Mouse (Mus musculus) liver, embryonic 11.5 days (tissue): ENCODE measurements around the gene Cnpy1. TPM values are rescaled to one million over a fixed set of nuclear protein-coding genes. Genes with fewer than 3 reads are reported as not detected.
A peak's percentile ranks its signal among the peaks of the same experiment; 100 is the strongest.

Experiments used
- ATAC-seq: fragments of 200-750 bp; cut with Nextera tagmentation; replicated peaks from 2 replicates; pipeline ENCODE4 v1.8.0; 2017; ENCODE audit warnings: moderate number of reproducible peaks, mild to moderate bottlenecking, moderate TSS enrichment, moderate library complexity; ENCODE audit not compliant: low FRiP score
- DNase-seq: peaks from one replicate; pipeline ENCODE4 v3.0.0-alpha.2; 2017; ENCODE audit warnings: low spot score
- H3K27ac ChIP-seq: fragments of 300-500 bp; sonication (generic); 2 replicates; pipeline ENCODE4 v1.5.1; 2014; ENCODE audit warnings: mild to moderate bottlenecking, low read depth, low read length, control low read depth
- H3K27me3 ChIP-seq: fragments of 300-500 bp; sonication (generic); replicated peaks from 2 replicates; pipeline ENCODE4 v1.6.1; 2014; ENCODE audit warnings: low read length, mixed read lengths; ENCODE audit not compliant: control insufficient read depth, insufficient read depth
- H3K36me3 ChIP-seq: fragments of 300-500 bp; sonication (generic); 2 replicates; pipeline ENCODE4 v1.6.1; 2014; ENCODE audit warnings: mild to moderate bottlenecking, low read length, moderate library complexity, mixed read lengths; ENCODE audit not compliant: control insufficient read depth, insufficient read depth
- H3K4me1 ChIP-seq: fragments of 300-500 bp; sonication (generic); replicated peaks from 2 replicates; pipeline ENCODE4 v1.6.1; 2014; ENCODE audit warnings: low read length, mixed read lengths; ENCODE audit not compliant: control insufficient read depth, insufficient read depth
- H3K4me2 ChIP-seq: fragments of 300-500 bp; sonication (generic); 2 replicates; pipeline ENCODE4 v1.6.1; 2014; ENCODE audit warnings: mild to moderate bottlenecking, control low read depth, moderate library complexity
- H3K4me3 ChIP-seq: fragments of 300-500 bp; sonication (generic); 2 replicates; pipeline ENCODE4 v1.5.1; 2014; ENCODE audit warnings: low read depth, low read length, control low read depth
- H3K9ac ChIP-seq: fragments of 300-500 bp; sonication (generic); 2 replicates; pipeline ENCODE4 v1.6.1; 2014; ENCODE audit warnings: low read depth, low read length, control low read depth
- H3K9me3 ChIP-seq: fragments of 300-500 bp; sonication (generic); 2 replicates; pipeline ENCODE4 v1.6.1; 2016; ENCODE audit warnings: low read length, inconsistent platforms, mixed read lengths; ENCODE audit not compliant: control insufficient read depth
- WGBS: fragments of 180-500 bp; shearing (Covaris S2); extraction: QIAGEN DNeasy Blood & Tissue Kit; methylation state at CpG from one replicate; pipeline ENCODE4 v1.1.7; 2014; 5-methylcytosine and 5-hydroxymethylcytosine counted together
- polyA plus RNA-seq: library from polyadenylated mRNA; unstranded; fragments of >200 nt; fragmentation: Nextera tagmentation; extraction: Ambion mirVana; gene quantifications from 2 replicates; pipeline ENCODE4 v1.2.1, GENCODE M21; 2014

Cnpy1 gene
- 0.13 and 0.16 TPM in 2 replicates for polyA plus RNA-seq

- Histone ChIP-seq H3K27me3 (no peaks in the 10 kb centered on the region), H3K9me3 (no peaks in the 10 kb centered on the region), H3K36me3 (no peaks in the 10 kb centered on the region), H3K4me3 (no peak within 1 kb of the TSS), H3K27ac (no peak within 1 kb of the TSS), H3K4me2 (no peak within 1 kb of the TSS), H3K9ac (no peak within 1 kb of the TSS), H3K4me1 (no peaks in the 10 kb centered on the region)
- DNase-seq: no peak
- ATAC-seq: no peak
- WGBS: 70% methylated on average over 10 of the region's 11 CpGs
These were observed at the start of gene Cnpy1 for GRCm38 (mm10) chr5:28245574-28245973. Cnpy1 (minus strand) TSS chr5:28245806.

- ATAC-seq (no peak), DNase-seq (peak; percentile 71)
- Histone ChIP-seq H3K4me1 (no peaks in the 10 kb centered on the region), H3K4me3 (no peak overlapping the region), H3K27me3 (no peaks in the 10 kb centered on the region), H3K4me2 (no peak overlapping the region), H3K9me3 (no peaks in the 10 kb centered on the region), H3K27ac (no peak overlapping the region), H3K9ac (no peak overlapping the region), H3K36me3 (no peaks in the 10 kb centered on the region)
- WGBS: 4% methylated on average over 6 of the region's 6 CpGs
These were observed 48.4 kb upstream of the Cnpy1 start for GRCm38 (mm10) chr5:28293990-28294389.

GRCm38 (mm10) chr5:28292281-28292680, 46.7 kb upstream of the Cnpy1 start:
- Histone ChIP-seq H3K9ac (no peak overlapping the region), H3K4me1 (no peaks in the 10 kb centered on the region), H3K4me2 (no peak overlapping the region), H3K27me3 (no peaks in the 10 kb centered on the region), H3K4me3 (no peak overlapping the region), H3K9me3 (no peaks in the 10 kb centered on the region), H3K36me3 (no peaks in the 10 kb centered on the region), H3K27ac (no peak overlapping the region)
- 40% methylated on average over 3 of the region's 3 CpGs for WGBS
- ATAC-seq: no peak
- DNase-seq: no peak

- no peaks in the 10 kb centered on the region for H3K4me1 ChIP-seq
- no peak overlapping the region for H3K4me3 ChIP-seq
- no peaks in the 10 kb centered on the region for H3K9me3 ChIP-seq
- DNase-seq (no peak), ATAC-seq (no peak)
- 69% methylated on average over 5 of the region's 5 CpGs for WGBS
- no peaks in the 10 kb centered on the region for H3K27me3 ChIP-seq
- no peaks in the 10 kb centered on the region for H3K36me3 ChIP-seq
- H3K4me2 ChIP-seq: no peak overlapping the region
- no peak overlapping the region for H3K9ac ChIP-seq
- no peak overlapping the region for H3K27ac ChIP-seq
These were observed 45.7 kb upstream of the Cnpy1 start for GRCm38 (mm10) chr5:28291118-28291850.

GRCm38 (mm10) chr5:28290630-28291029, 45.0 kb upstream of the Cnpy1 start:
- Histone ChIP-seq H3K4me3 (no peak overlapping the region), H3K27me3 (no peaks in the 10 kb centered on the region), H3K4me1 (no peaks in the 10 kb centered on the region), H3K27ac (no peak overlapping the region), H3K36me3 (no peaks in the 10 kb centered on the region), H3K4me2 (no peak overlapping the region), H3K9ac (no peak overlapping the region), H3K9me3 (no peaks in the 10 kb centered on the region)
- DNase-seq (no peak), ATAC-seq (no peak)
- 63% methylated on average over 1 of the region's 1 CpGs for WGBS

- Histone ChIP-seq H3K27me3 (no peaks in the 10 kb centered on the region), H3K4me3 (no peak overlapping the region), H3K27ac (no peak overlapping the region), H3K4me2 (no peak overlapping the region), H3K9ac (no peak overlapping the region), H3K9me3 (no peaks in the 10 kb centered on the region), H3K4me1 (no peaks in the 10 kb centered on the region), H3K36me3 (no peaks in the 10 kb centered on the region)
- 50% methylated on average over 3 of the region's 3 CpGs for WGBS
- ATAC-seq (no peak), DNase-seq (no peak)
These were observed 43.5 kb upstream of the Cnpy1 start for GRCm38 (mm10) chr5:28289111-28289510.

GRCm38 (mm10) chr5:28277279-28277678, 31.7 kb upstream of the Cnpy1 start:
- H3K4me2 ChIP-seq: no peak overlapping the region
- H3K9ac ChIP-seq: no peak overlapping the region
- H3K27me3 ChIP-seq: no peaks in the 10 kb centered on the region
- H3K9me3 ChIP-seq: no peaks in the 10 kb centered on the region
- ATAC-seq: no peak
- WGBS: 60% methylated on average over 2 of the region's 2 CpGs
- DNase-seq: no peak
- no peaks in the 10 kb centered on the region for H3K4me1 ChIP-seq
- no peak overlapping the region for H3K27ac ChIP-seq
- H3K4me3 ChIP-seq: no peak overlapping the region
- no peaks in the 10 kb centered on the region for H3K36me3 ChIP-seq

- ATAC-seq (no peak), DNase-seq (no peak)
- H3K4me3 ChIP-seq: no peak overlapping the region
- no peaks in the 10 kb centered on the region for H3K36me3 ChIP-seq
- H3K9me3 ChIP-seq: no peaks in the 10 kb centered on the region
- H3K9ac ChIP-seq: no peak overlapping the region
- 74% methylated on average over 2 of the region's 2 CpGs for WGBS
- H3K4me1 ChIP-seq: peaks cover 9% of the 10 kb centered on the region
- no peaks in the 10 kb centered on the region for H3K27me3 ChIP-seq
- no peak overlapping the region for H3K27ac ChIP-seq
- H3K4me2 ChIP-seq: no peak overlapping the region
These were observed 27.2 kb upstream of the Cnpy1 start for GRCm38 (mm10) chr5:28272836-28273235.

GRCm38 (mm10) chr5:28269469-28269991, 23.9 kb upstream of the Cnpy1 start:
- H3K27me3 ChIP-seq: no peaks in the 10 kb centered on the region
- H3K9me3 ChIP-seq: no peaks in the 10 kb centered on the region
- ATAC-seq (peak; percentile 96), DNase-seq (no peak)
- H3K4me2 ChIP-seq: peak overlapping the region; percentile 24
- H3K4me3 ChIP-seq: no peak overlapping the region
- 19% methylated on average over 6 of the region's 6 CpGs for WGBS
- peaks cover 9% of the 10 kb centered on the region for H3K4me1 ChIP-seq
- H3K27ac ChIP-seq: no peak overlapping the region
- H3K9ac ChIP-seq: no peak overlapping the region
- no peaks in the 10 kb centered on the region for H3K36me3 ChIP-seq
